Mouse (Mus musculus): ENCODE data around the gene Ltbp2. TPM values are rescaled to one million over a fixed set of nuclear protein-coding genes. Genes with fewer than 3 reads are reported as not detected.

The Ltbp2 gene
- polyA plus RNA-seq, 1 experiment from 2014 or later = 0.29 TPM

DNA sequence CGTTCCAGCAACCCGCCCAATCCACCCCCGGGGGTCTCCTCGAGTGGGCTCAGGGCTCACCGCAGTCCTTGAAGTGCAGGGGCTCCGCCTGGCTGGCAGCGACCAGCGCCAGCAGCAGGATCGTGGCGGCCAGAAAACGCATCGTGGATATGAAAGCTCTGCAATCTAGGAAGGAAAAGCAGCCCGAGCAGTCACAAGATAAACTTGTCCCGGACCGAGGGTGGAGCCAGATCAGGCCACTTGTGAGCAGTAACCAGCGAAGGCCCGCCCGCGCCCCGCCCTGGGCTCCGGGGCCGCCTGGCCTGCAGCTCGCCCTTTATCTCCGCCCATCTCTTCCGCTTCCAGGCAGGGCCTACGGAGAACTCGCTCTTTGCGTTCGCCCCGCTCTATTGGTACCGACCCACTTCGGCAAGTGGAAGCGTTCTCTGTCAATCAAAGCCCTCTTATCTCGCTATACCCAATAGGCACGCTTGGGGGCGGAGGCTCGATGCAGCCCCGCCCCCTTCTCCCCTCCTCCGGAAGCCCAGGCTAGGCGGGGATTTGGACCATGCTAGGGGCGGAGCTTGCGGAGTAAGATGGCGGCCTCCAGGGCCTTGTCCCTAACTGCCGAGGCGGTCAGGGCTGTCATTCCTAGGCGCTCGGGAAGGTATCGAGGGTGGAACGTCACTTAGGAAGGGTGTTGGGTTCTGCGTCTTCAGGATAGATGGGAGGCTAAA is 103.4 kb downstream of the Ltbp2 start, which contains the start of the genes Npc2 and Isca2:
Gene Npc2 (minus strand): TSS at position 427 of the 716 bp plus-strand sequence.
Gene Isca2 (plus strand): TSS at position 526 of the 716 bp plus-strand sequence.
- Histone ChIP-seq H3K9me3 (ENCODE audit: control insufficient read depth, low read length) (no peaks in the 10 kb centered on the region), H3K36me3 (ENCODE audit: control insufficient read depth, insufficient read depth, low read length) (peaks cover 3% of the 10 kb centered on the region; the same call in 1 of the 2 replicates), H3K27ac (ENCODE audit: low read depth, low read length) (peak within 1 kb of the TSS; percentile 89), H3K4me2 (peak within 1 kb of the TSS; percentile 78), H3K4me1 (replicated peaks; ENCODE audit: control insufficient read depth, insufficient read depth, low read length) (peaks cover 23% of the 10 kb centered on the region), H3K9ac (ENCODE audit: low read depth, low read length) (peak within 1 kb of the TSS; percentile 84), H3K4me3 (ENCODE audit: low read depth, low read length) (peak within 1 kb of the TSS; percentile 86), H3K27me3 (replicated peaks; ENCODE audit: control insufficient read depth, insufficient read depth, low read length) (no peaks in the 10 kb centered on the region)
- DNase-seq (ENCODE audit: low spot score) (peak; percentile 96), ATAC-seq (replicated peaks; ENCODE audit: low FRiP score) (peak; percentile 98)
- under 1% methylated on average over 50 of the region's 50 CpGs for WGBS

DNA sequence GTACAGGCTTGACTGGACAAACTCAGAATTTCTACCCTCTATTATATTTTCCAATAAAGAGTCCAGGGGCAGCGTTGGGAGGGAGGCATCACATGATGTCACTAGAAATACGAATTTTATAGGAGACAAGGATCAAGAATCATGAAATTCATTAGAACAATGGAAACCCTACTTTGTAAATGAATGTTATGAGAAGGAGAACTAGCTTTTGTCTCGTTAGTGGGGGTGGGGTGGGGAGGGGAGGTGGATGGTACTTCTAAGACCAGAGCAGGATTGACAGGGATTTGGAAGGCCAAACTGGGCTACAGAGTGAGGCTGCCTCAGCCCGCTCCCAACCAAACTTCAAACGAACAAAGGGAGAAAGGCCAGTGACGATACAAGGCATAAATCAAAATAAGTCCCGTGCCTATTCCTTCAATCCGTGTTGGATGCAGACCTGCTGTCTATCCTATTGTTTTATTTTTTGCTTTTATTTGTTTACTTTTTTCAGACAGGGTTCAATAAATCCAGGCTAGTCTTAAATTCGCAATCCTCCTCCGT is 104.3 kb downstream of the Ltbp2 start:
- H3K27me3 ChIP-seq (replicated peaks; ENCODE audit: control insufficient read depth, insufficient read depth, low read length) = no peaks in the 10 kb centered on the region
- H3K9ac ChIP-seq (ENCODE audit: low read depth, low read length) = peak overlapping the region; percentile 84
- H3K27ac ChIP-seq (ENCODE audit: low read depth, low read length) = peak overlapping the region; percentile 89
- H3K4me3 ChIP-seq (ENCODE audit: low read depth, low read length) = peak overlapping the region; percentile 86
- peaks cover 23% of the 10 kb centered on the region for H3K4me1 ChIP-seq (replicated peaks; ENCODE audit: control insufficient read depth, insufficient read depth, low read length)
- ATAC-seq (replicated peaks; ENCODE audit: low FRiP score) (no peak), DNase-seq (ENCODE audit: low spot score) (no peak)
- H3K4me2 ChIP-seq = peak overlapping the region; percentile 71
- H3K36me3 ChIP-seq (ENCODE audit: control insufficient read depth, insufficient read depth, low read length) = peaks cover 3% of the 10 kb centered on the region; the same call in 1 of the 2 replicates
- H3K9me3 ChIP-seq (ENCODE audit: control insufficient read depth, low read length) = no peaks in the 10 kb centered on the region
- WGBS = 8% methylated on average over 10 of the region's 10 CpGs

DNA sequence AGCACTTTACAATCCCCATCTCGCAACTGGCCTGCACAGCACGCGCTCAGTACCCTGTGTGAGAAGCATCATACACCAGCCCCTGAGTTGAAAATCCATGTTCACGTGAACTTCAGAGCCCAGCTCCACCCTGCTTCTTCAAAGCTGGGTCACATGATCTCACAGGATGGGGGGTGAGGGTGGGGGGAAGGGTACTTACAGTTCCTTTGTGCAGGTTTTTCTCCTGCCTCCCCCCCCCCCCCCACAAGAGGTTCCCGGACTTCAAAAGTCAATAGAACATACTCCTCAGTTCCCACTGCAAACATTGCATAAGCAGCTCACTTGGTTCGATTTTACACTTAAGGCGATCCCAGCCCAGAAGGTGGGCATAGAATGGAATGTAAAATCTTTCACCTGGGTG is 106.7 kb downstream of the Ltbp2 start:
- H3K27ac ChIP-seq (ENCODE audit: low read depth, low read length) = no peak overlapping the region
- peaks cover 24% of the 10 kb centered on the region for H3K4me1 ChIP-seq (replicated peaks; ENCODE audit: control insufficient read depth, insufficient read depth, low read length)
- H3K27me3 ChIP-seq (replicated peaks; ENCODE audit: control insufficient read depth, insufficient read depth, low read length) = no peaks in the 10 kb centered on the region
- no peak for ATAC-seq (replicated peaks; ENCODE audit: low FRiP score)
- no peak overlapping the region for H3K4me3 ChIP-seq (ENCODE audit: low read depth, low read length)
- no peak for DNase-seq (ENCODE audit: low spot score)
- WGBS = 83% methylated on average over 7 of the region's 7 CpGs
- no peak overlapping the region for H3K4me2 ChIP-seq
- H3K9me3 ChIP-seq (ENCODE audit: control insufficient read depth, low read length) = no peaks in the 10 kb centered on the region
- no peak overlapping the region for H3K9ac ChIP-seq (ENCODE audit: low read depth, low read length)
- peaks cover 6% of the 10 kb centered on the region; the same call in 1 of the 2 replicates for H3K36me3 ChIP-seq (ENCODE audit: control insufficient read depth, insufficient read depth, low read length)

DNA sequence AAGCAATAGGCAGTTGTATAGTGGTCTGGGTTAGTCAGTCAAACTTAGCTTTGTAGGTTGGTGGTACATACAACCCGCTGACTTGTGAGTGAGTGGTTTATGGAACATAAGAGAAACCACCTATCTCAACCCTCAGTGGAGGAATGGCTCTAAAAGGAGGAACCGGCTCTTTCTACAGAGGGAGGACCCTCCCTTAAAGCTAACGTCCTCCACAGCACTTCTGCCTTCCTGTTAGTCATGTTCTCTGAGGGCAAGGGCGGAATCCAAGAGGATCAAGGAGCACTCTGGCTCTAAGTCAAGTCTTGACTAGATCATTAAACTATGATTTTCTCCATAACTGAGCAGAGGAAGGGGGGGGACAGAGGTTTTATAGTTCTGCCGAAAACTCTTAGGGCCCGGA is 108.8 kb downstream of the Ltbp2 start:
- ATAC-seq (replicated peaks; ENCODE audit: low FRiP score) = no peak
- peaks cover 21% of the 10 kb centered on the region for H3K4me1 ChIP-seq (replicated peaks; ENCODE audit: control insufficient read depth, insufficient read depth, low read length)
- H3K9me3 ChIP-seq (ENCODE audit: control insufficient read depth, low read length) = no peaks in the 10 kb centered on the region
- no peak overlapping the region for H3K4me2 ChIP-seq
- no peak for DNase-seq (ENCODE audit: low spot score)
- 72% methylated on average over 6 of the region's 6 CpGs for WGBS
- peaks cover 16% of the 10 kb centered on the region for H3K36me3 ChIP-seq (ENCODE audit: control insufficient read depth, insufficient read depth, low read length)
- no peaks in the 10 kb centered on the region for H3K27me3 ChIP-seq (replicated peaks; ENCODE audit: control insufficient read depth, insufficient read depth, low read length)
- no peak overlapping the region for H3K9ac ChIP-seq (ENCODE audit: low read depth, low read length)
- no peak overlapping the region for H3K4me3 ChIP-seq (ENCODE audit: low read depth, low read length)
- no peak overlapping the region for H3K27ac ChIP-seq (ENCODE audit: low read depth, low read length)

DNA sequence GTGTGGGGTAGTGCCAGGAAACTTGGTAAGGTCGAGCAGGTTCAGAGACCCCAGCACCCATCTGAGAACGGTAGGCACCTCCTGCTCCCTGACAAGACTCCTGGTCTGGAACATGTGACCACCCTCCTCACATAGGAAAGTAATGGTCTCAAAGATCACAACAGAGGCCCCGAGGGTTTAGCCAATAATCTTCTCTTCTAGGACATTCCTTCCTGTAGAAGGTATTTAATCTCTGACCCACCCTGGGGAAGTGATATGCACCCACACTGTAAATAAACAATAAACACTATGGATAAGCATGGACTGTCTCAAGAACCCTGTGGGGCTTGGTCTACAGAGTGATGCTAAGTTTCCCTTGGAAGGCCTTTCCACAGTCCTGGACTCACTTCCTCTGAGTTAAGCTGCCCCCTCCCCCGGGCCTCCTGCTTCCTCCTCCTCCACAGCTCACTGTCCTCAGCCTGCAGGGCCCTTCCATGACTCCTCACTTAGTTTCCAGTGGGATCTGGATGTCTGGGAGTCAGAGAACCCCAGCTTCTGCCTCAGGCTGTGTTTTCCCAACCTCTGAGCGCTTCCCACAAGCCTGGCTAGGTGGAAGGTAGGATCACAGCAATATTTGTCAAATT is 110.1 kb downstream of the Ltbp2 start:
- ATAC-seq (replicated peaks; ENCODE audit: low FRiP score) (no peak; the same call in 1 of the 2 replicates), DNase-seq (ENCODE audit: low spot score) (no peak)
- Histone ChIP-seq H3K27me3 (replicated peaks; ENCODE audit: control insufficient read depth, insufficient read depth, low read length) (no peaks in the 10 kb centered on the region), H3K27ac (ENCODE audit: low read depth, low read length) (no peak overlapping the region), H3K9ac (ENCODE audit: low read depth, low read length) (no peak overlapping the region), H3K36me3 (ENCODE audit: control insufficient read depth, insufficient read depth, low read length) (peaks cover 16% of the 10 kb centered on the region), H3K4me3 (ENCODE audit: low read depth, low read length) (no peak overlapping the region), H3K9me3 (ENCODE audit: control insufficient read depth, low read length) (no peaks in the 10 kb centered on the region), H3K4me2 (no peak overlapping the region), H3K4me1 (replicated peaks; ENCODE audit: control insufficient read depth, insufficient read depth, low read length) (peaks cover 16% of the 10 kb centered on the region)
- WGBS = 62% methylated on average over 5 of the region's 5 CpGs

DNA sequence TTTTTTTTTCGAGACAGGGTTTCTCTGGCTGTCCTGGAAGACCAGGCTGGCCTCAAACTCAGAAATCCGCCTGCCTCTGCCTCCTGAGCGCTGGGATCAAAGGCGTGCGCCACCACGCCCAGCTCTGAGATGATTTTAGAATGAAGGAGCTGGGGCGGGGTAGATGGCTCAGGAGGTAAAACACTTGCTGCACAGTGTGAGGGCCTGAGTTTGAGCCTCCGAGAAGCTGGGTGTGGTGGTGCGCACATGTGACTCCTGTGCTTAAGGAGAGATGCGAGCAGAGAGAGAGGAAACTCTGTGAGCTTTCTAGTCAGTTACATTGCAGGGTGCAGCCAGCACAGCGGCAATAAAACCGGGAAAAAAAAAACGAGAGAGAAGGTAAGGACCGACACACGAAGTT is 110.8 kb downstream of the Ltbp2 start:
- Histone ChIP-seq H3K4me1 (replicated peaks; ENCODE audit: control insufficient read depth, insufficient read depth, low read length) (peaks cover 8% of the 10 kb centered on the region), H3K4me3 (ENCODE audit: low read depth, low read length) (no peak overlapping the region), H3K9me3 (ENCODE audit: control insufficient read depth, low read length) (no peaks in the 10 kb centered on the region), H3K36me3 (ENCODE audit: control insufficient read depth, insufficient read depth, low read length) (peaks cover 14% of the 10 kb centered on the region), H3K27ac (ENCODE audit: low read depth, low read length) (no peak overlapping the region), H3K27me3 (replicated peaks; ENCODE audit: control insufficient read depth, insufficient read depth, low read length) (no peaks in the 10 kb centered on the region), H3K9ac (ENCODE audit: low read depth, low read length) (no peak overlapping the region), H3K4me2 (no peak overlapping the region)
- WGBS = 84% methylated on average over 15 of the region's 15 CpGs
- DNase-seq (ENCODE audit: low spot score) (no peak), ATAC-seq (replicated peaks; ENCODE audit: low FRiP score) (no peak)

DNA sequence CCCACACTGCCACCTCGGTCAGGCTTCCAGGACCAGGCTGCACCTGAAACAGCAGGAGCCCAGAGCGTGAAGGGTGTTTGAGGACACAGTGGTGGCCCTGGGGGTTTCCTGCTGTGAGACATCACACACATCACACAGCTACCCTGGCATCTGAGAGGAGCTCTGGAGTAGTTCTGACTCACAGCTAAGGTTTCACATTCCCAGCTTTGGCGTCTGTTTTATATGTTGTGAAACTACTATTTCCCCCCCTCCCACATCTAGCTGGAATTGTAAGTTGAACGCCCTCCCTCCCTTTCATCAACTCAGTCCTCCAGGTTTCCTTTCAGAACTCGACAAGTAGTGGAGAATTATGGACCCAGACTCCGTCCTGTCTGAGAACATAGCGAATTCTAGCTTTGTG is 111.6 kb downstream of the Ltbp2 start:
- WGBS = 86% methylated on average over 7 of the region's 7 CpGs
- H3K27me3 ChIP-seq (replicated peaks; ENCODE audit: control insufficient read depth, insufficient read depth, low read length) = no peaks in the 10 kb centered on the region
- no peak overlapping the region for H3K4me2 ChIP-seq
- H3K9me3 ChIP-seq (ENCODE audit: control insufficient read depth, low read length) = no peaks in the 10 kb centered on the region
- DNase-seq (ENCODE audit: low spot score) = no peak
- H3K4me3 ChIP-seq (ENCODE audit: low read depth, low read length) = no peak overlapping the region
- H3K9ac ChIP-seq (ENCODE audit: low read depth, low read length) = no peak overlapping the region
- no peak overlapping the region for H3K27ac ChIP-seq (ENCODE audit: low read depth, low read length)
- peaks cover 13% of the 10 kb centered on the region for H3K36me3 ChIP-seq (ENCODE audit: control insufficient read depth, insufficient read depth, low read length)
- H3K4me1 ChIP-seq (replicated peaks; ENCODE audit: control insufficient read depth, insufficient read depth, low read length) = peaks cover 6% of the 10 kb centered on the region; the same call in 1 of the 2 replicates
- no peak for ATAC-seq (replicated peaks; ENCODE audit: low FRiP score)

DNA sequence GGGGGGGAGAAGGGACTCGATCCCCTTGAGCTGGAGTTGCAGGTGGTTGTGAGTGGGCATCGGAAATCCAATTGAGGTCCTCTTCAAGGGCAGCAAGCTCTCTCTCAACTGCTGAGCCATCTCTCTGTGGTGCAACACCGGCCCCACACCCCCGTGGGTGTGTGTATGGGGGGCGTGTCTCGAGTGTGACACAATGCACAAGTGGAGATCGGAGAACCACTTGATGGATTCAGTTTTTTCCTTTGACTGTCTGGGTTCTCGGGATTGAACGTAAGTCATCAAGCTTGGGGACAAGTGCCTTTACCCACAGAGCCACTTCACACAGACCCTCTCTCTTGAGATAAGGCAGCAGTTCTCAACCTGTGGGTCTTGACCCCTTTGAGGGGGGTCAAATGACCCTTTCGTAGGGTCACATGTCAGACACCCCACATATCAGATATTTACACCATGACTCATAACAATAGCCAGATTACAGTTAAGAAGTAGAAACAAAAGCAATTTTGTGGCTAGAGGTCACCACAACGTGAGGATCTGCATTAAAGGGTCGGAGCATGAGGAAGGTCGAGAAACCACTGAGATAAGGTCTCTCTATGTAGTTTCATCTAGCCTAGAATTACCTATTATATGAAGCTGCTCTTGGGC is 112.6 kb downstream of the Ltbp2 start:
- Histone ChIP-seq H3K27me3 (replicated peaks; ENCODE audit: control insufficient read depth, insufficient read depth, low read length) (no peaks in the 10 kb centered on the region), H3K9me3 (ENCODE audit: control insufficient read depth, low read length) (no peaks in the 10 kb centered on the region), H3K4me1 (replicated peaks; ENCODE audit: control insufficient read depth, insufficient read depth, low read length) (peaks cover 6% of the 10 kb centered on the region; the same call in 1 of the 2 replicates), H3K36me3 (ENCODE audit: control insufficient read depth, insufficient read depth, low read length) (peaks cover 14% of the 10 kb centered on the region), H3K27ac (ENCODE audit: low read depth, low read length) (no peak overlapping the region), H3K9ac (ENCODE audit: low read depth, low read length) (no peak overlapping the region), H3K4me3 (ENCODE audit: low read depth, low read length) (no peak overlapping the region), H3K4me2 (no peak overlapping the region)
- DNase-seq (ENCODE audit: low spot score) (no peak), ATAC-seq (replicated peaks; ENCODE audit: low FRiP score) (no peak)
- WGBS = 84% methylated on average over 13 of the region's 13 CpGs
